Mouse (Mus musculus) CH12.LX (cell line): Measurements from ENCODE around the gene Gm45753. TPM values are rescaled to one million over a fixed set of nuclear protein-coding genes. Genes with fewer than 3 reads are reported as not detected.

Experiments used
- DNase-seq: peaks from one replicate; pipeline ENCODE4 v3.0.0-alpha.2; 2013; ENCODE audit errors: extremely low read depth
- H3K27ac ChIP-seq: 2 replicates; pipeline ENCODE4 v1.5.1; 2012; ENCODE audit warnings: low read depth, mild to moderate bottlenecking, control low read depth, moderate library complexity; ENCODE audit not compliant: insufficient read depth
- H3K27me3 ChIP-seq: replicated peaks from 2 replicates; pipeline ENCODE3; 2012; ENCODE audit warnings: inconsistent platforms
- H3K36me3 ChIP-seq, 2 experiments: replicated peaks in 1 of 2; 2 replicates each; pipeline versions ENCODE3 to v1.6.1; 2012; ENCODE audit warnings: inconsistent platforms in 1 of 2, low read length in 1 of 2, mild to moderate bottlenecking in 1 of 2, mixed read lengths in 1 of 2, moderate library complexity in 1 of 2; ENCODE audit not compliant: control insufficient read depth in 1 of 2, insufficient read depth in 1 of 2
- H3K4me1 ChIP-seq, 2 experiments: 2 replicates each; pipeline ENCODE4 v1.6.1; 2012; ENCODE audit warnings: inconsistent platforms in 1 of 2, moderate library complexity in 1 of 2; ENCODE audit not compliant: insufficient read depth in 2 of 2, control insufficient read depth in 1 of 2
- H3K4me2 ChIP-seq: 2 replicates; pipeline ENCODE4 v1.6.1; 2012; ENCODE audit warnings: low read depth, mild to moderate bottlenecking, control low read depth; ENCODE audit not compliant: poor library complexity, insufficient read depth, severe bottlenecking
- H3K4me3 ChIP-seq, 3 experiments: fragments of 150-350 bp in 1 of 3; sonication (generic) in 1 of 3; replicated peaks in 1 of 3; 2 replicates each; pipeline versions ENCODE3 to v1.5.1; 2011 to 2012; ENCODE audit warnings: low read depth in 2 of 3, low read length in 2 of 3, mild to moderate bottlenecking in 2 of 3, moderate library complexity in 2 of 3, control low read depth in 1 of 3, improper control_type of control experiment in 1 of 3, inconsistent platforms in 1 of 3, mixed read lengths in 1 of 3; ENCODE audit not compliant: poor library complexity in 1 of 3
- H3K79me2 ChIP-seq: replicated peaks from 2 replicates; pipeline ENCODE4 v1.6.1; 2012; ENCODE audit warnings: mild to moderate bottlenecking, moderate library complexity; ENCODE audit not compliant: control insufficient read depth, poor library complexity, insufficient read depth, severe bottlenecking; ENCODE audit errors: extremely low read depth
- H3K9ac ChIP-seq: 2 replicates; pipeline ENCODE4 v1.6.1; 2012; ENCODE audit warnings: low read depth, mild to moderate bottlenecking, control low read depth, moderate library complexity; ENCODE audit not compliant: insufficient read depth
- H3K9me3 ChIP-seq: replicated peaks from 2 replicates; pipeline ENCODE3; 2012; ENCODE audit warnings: low read length, inconsistent platforms, mixed read lengths
- BHLHE40 ChIP-seq: IDR thresholded peaks from 2 replicates; pipeline ENCODE4 v1.6.1; 2011; ENCODE audit warnings: mild to moderate bottlenecking, low read depth, low read length, improper control_type of control experiment
- CHD2 ChIP-seq: IDR thresholded peaks from 2 replicates; pipeline ENCODE4 v1.6.1; 2011; ENCODE audit warnings: low read length, improper control_type of control experiment
- E2F4 ChIP-seq: IDR thresholded peaks from 2 replicates; pipeline ENCODE4 v1.6.1; 2011; ENCODE audit warnings: low read depth, low read length, improper control_type of control experiment; ENCODE audit not compliant: insufficient replicate concordance
- EP300 ChIP-seq: IDR thresholded peaks from 2 replicates; pipeline ENCODE4 v1.6.1; 2011; ENCODE audit warnings: low read length, improper control_type of control experiment
- ETS1 ChIP-seq: conservative IDR thresholded peaks from 2 replicates; pipeline ENCODE4 v1.6.1; 2012; ENCODE audit warnings: low read depth, mild to moderate bottlenecking, inconsistent platforms, low read length, improper control_type of control experiment, moderate library complexity
- IRF4 ChIP-seq: IDR thresholded peaks from 2 replicates; pipeline ENCODE4 v1.6.1; 2014; ENCODE audit warnings: low read depth, mild to moderate bottlenecking, inconsistent platforms, low read length, improper control_type of control experiment
- JUN ChIP-seq: IDR thresholded peaks from 2 replicates; pipeline ENCODE4 v1.6.1; 2011; ENCODE audit warnings: low read depth, mild to moderate bottlenecking, low read length, improper control_type of control experiment, moderate library complexity; ENCODE audit not compliant: insufficient read depth
- KAT2A ChIP-seq: IDR thresholded peaks from 2 replicates; pipeline ENCODE4 v1.6.1; 2012; ENCODE audit warnings: low read length, improper control_type of control experiment, inconsistent platforms; ENCODE audit not compliant: insufficient replicate concordance
- MAFK ChIP-seq: IDR thresholded peaks from 2 replicates; pipeline ENCODE4 v1.6.1; 2011; ENCODE audit warnings: low read length, improper control_type of control experiment; ENCODE audit not compliant: insufficient replicate concordance
- MAX ChIP-seq: IDR thresholded peaks from 2 replicates; pipeline ENCODE4 v1.6.1; 2011; ENCODE audit warnings: low read length, improper control_type of control experiment
- MAZ ChIP-seq: IDR thresholded peaks from 2 replicates; pipeline ENCODE4 v1.6.1; 2012; ENCODE audit warnings: low read depth, mild to moderate bottlenecking, inconsistent platforms, low read length, improper control_type of control experiment, moderate library complexity
- MEF2A ChIP-seq: IDR thresholded peaks from 2 replicates; pipeline ENCODE4 v1.6.1; 2014; ENCODE audit warnings: low read depth, mild to moderate bottlenecking, inconsistent platforms, low read length, improper control_type of control experiment, borderline replicate concordance
- MXI1 ChIP-seq: IDR thresholded peaks from 2 replicates; pipeline ENCODE4 v1.6.1; 2011; ENCODE audit warnings: mild to moderate bottlenecking, low read depth, low read length, improper control_type of control experiment
- MYC ChIP-seq: IDR thresholded peaks from 2 replicates; pipeline ENCODE4 v1.6.1; 2011; ENCODE audit warnings: low read depth, mild to moderate bottlenecking, improper control_type of control experiment, low read length
- PAX5 ChIP-seq: IDR thresholded peaks from 2 replicates; pipeline ENCODE4 v1.6.1; 2012; ENCODE audit warnings: low read length, inconsistent platforms, mixed read lengths
- RAD21 ChIP-seq: IDR thresholded peaks from 2 replicates; pipeline ENCODE4 v1.6.1; 2011; ENCODE audit warnings: low read depth, mild to moderate bottlenecking, low read length, improper control_type of control experiment, moderate library complexity
- SIN3A ChIP-seq: IDR thresholded peaks from 2 replicates; pipeline ENCODE4 v1.6.1; 2012; ENCODE audit warnings: low read length, improper control_type of control experiment, inconsistent platforms
- SMC3 ChIP-seq: IDR thresholded peaks from 2 replicates; pipeline ENCODE4 v1.6.1; 2011; ENCODE audit warnings: low read depth, low read length, improper control_type of control experiment
- TBP ChIP-seq: conservative IDR thresholded peaks from 2 replicates; pipeline ENCODE4 v1.6.1; 2011; ENCODE audit warnings: low read depth, low read length, improper control_type of control experiment
- TCF12 ChIP-seq: IDR thresholded peaks from 2 replicates; pipeline ENCODE4 v1.6.1; 2014; ENCODE audit warnings: low read depth, mild to moderate bottlenecking, inconsistent platforms, low read length, improper control_type of control experiment
- UBTF ChIP-seq: IDR thresholded peaks from 2 replicates; pipeline ENCODE4 v1.6.1; 2012; ENCODE audit warnings: low read depth, mild to moderate bottlenecking, inconsistent platforms, low read length, improper control_type of control experiment, moderate library complexity
- USF1 ChIP-seq: IDR thresholded peaks from 2 replicates; pipeline ENCODE4 v1.6.1; 2014; ENCODE audit warnings: low read depth, mild to moderate bottlenecking, inconsistent platforms, low read length, improper control_type of control experiment
- ZKSCAN1 ChIP-seq: IDR thresholded peaks from 2 replicates; pipeline ENCODE4 v1.6.1; 2012; ENCODE audit warnings: low read depth, inconsistent platforms, low read length, improper control_type of control experiment, borderline replicate concordance
- ZNF384 ChIP-seq: IDR thresholded peaks from 2 replicates; pipeline ENCODE4 v1.6.1; 2012; ENCODE audit warnings: low read depth, low read length, improper control_type of control experiment, inconsistent platforms
- dilution Hi-C: fragments of 300-500 bp; cut with MboI; formaldehyde crosslinking; loops from 2 replicates; pipeline ENCODE4 v1.14.3; 2020; ENCODE audit warnings: low sequenced_read_pairs; ENCODE audit not compliant: extremely low pct_unique_long_range_greater_than_20kb, extremely low pct_ligation_motif_present
- in situ Hi-C: fragments of 300-500 bp; cut with MboI; formaldehyde crosslinking; loops from 3 replicates; pipeline ENCODE4 v1.14.3; 2019; ENCODE audit warnings: low sequenced_read_pairs, low pct_ligation_motif_present, low pct_unique_long_range_greater_than_20kb, mixed read lengths
- polyA plus RNA-seq: library from polyadenylated mRNA; unstranded; fragments of >175 nt; gene quantifications from 2 replicates; pipeline ENCODE4 v1.2.1, GENCODE M21; 2012; ENCODE audit warnings: low read depth; ENCODE audit not compliant: insufficient read length
- total RNA-seq, 2 experiments: library from RNA; depleted of rRNA; stranded (reverse); fragments of 300-350 nt in 1 of 2; fragments of >200 nt in 1 of 2; gene quantifications; 2 replicates each; pipeline ENCODE4 v1.2.3; 2012 to 2014

The Gm45753 gene
- total and polyA plus RNA-seq, 3 experiments = not detected

- H3K79me2 ChIP-seq = no peaks in the 10 kb centered on the region
- in situ Hi-C loops = no loop called here
- TF ChIP-seq TBP (no peak), USF1 (no peak), MAZ (no peak), MYC (no peak), RAD21 (no peak), ZNF384 (no peak), MXI1 (no peak), IRF4 (no peak)
- TF ChIP-seq, all 38 proteins: peak for 0
- Histone ChIP-seq H3K27me3 (no peaks in the 10 kb centered on the region), H3K27ac (no peak overlapping the region), H3K36me3 (peaks cover 5 to 8% of the 10 kb centered on the region in 2 experiments), H3K4me3 (no peak overlapping the region), H3K4me1 (no peaks in the 10 kb centered on the region), H3K9ac (no peak overlapping the region), H3K9me3 (no peaks in the 10 kb centered on the region), H3K4me2 (no peak overlapping the region)
- no peak for DNase-seq
- dilution Hi-C loops = no loop called here
Observed at GRCm38 (mm10) chr8:45304354-45304753, 3.9 kb downstream of the Gm45753 start.

GRCm38 (mm10) chr8:45302390-45302789 is 5.9 kb downstream of the Gm45753 start:
- DNase-seq = no peak
- no peak overlapping the region for H3K4me3 ChIP-seq
- H3K4me2 ChIP-seq = no peak overlapping the region
- dilution Hi-C loops = no loop called here
- TF ChIP-seq KAT2A (no peak), SMC3 (no peak), EP300 (no peak), JUN (no peak), MEF2A (no peak), SIN3A (no peak), CHD2 (no peak), BHLHE40 (no peak), MAX (no peak), E2F4 (no peak), TCF12 (no peak), UBTF (no peak), ETS1 (no peak), USF1 (no peak), IRF4 (no peak), MAFK (no peak), ZKSCAN1 (no peak), PAX5 (no peak), RAD21 (no peak)
- TF ChIP-seq, all 38 proteins: peak for 0
- peaks cover 0 to 2% of the 10 kb centered on the region in 2 experiments for H3K36me3 ChIP-seq
- in situ Hi-C loops = no loop called here
- H3K4me1 ChIP-seq = no peaks in the 10 kb centered on the region
- no peaks in the 10 kb centered on the region for H3K79me2 ChIP-seq
- H3K27ac ChIP-seq = no peak overlapping the region
- no peaks in the 10 kb centered on the region for H3K9me3 ChIP-seq
- H3K27me3 ChIP-seq = no peaks in the 10 kb centered on the region
- no peak overlapping the region for H3K9ac ChIP-seq
